Mouse (Mus musculus): Measurements from ENCODE around the gene Pcyt1a.
"Not testable (repeated sequence)": the region's sequence is repeated elsewhere in the genome, so short reads cannot be mapped to it uniquely, and the experiment has no call there.

Pcyt1a gene

DNA sequence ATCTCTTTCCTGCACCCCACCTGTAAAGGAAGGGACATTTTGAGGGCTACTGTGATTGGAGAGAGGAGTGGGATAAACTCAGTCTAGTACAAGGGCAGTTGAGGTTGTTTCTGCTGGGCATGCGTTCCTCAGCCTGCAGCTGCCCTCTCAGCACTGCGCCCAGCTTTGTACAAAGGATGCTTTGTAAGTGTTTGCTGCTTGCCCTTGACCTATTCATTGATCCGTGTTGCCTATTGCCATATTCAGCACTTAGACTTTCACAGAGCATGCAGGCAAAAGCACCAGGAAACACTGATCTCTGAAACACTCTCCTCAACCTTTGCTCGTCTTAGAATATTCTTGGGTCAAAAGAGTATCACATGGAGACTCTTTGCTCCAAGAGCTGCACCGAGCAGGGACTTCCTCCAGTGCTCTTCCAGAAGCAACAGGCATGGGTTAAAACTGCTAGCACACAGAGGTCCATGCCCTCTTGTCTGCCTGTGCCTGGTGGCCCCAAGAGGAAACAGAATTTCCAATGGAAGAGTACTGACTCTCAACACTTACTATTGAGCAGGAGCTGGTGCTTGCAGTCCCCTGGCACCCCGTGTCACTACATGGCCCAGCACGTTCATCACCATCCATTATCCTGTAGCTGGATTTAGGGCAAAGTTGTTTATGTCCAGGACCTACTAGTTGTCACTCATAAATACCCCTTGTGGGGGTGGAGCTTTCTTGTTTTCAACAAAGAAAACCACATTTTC, 41.7 kb downstream of the Pcyt1a start:
- peak; percentile 35 for DNase-seq (ENCODE audit: low spot score)

DNA sequence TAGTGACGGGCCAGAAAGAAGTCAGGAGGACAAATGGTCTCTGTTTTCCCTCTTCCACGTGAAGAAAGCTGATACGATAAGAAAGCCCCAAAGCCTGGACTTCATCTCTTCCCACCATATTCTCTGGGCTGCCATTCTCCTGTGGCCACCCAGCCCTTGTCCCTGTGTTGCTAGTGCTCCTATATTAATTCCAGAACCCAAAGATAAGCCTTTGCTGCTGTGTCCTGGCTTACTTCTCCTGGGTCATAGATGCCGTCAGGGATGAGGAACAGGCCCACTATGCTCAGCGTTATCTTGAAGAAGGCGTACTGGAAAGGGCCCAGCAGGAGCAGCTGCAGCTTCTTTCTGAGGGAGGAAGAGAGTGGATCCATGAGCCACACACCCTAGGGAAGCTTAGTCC, 46.6 kb downstream of the Pcyt1a start:
- DNase-seq (ENCODE audit: low spot score) = no peak

DNA sequence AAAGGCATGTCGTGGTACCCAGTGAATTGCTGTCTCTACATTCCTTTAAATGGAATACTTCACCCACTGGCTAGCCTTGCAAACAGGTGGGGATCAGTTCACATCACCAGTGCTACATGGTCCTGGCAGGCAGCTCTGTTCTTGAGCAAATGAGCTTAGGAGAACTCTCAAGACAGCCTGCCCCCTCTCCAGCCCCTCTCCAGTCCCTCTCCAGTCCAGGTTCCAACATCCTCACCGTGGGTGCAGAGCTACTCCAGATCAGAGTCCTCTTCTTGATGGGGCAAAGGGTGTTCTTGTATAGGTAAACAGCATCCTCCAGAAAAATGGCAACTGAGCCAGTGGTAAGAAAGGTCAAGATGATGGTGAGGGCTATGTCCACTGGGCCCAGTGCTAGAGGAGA, 48.7 kb downstream of the Pcyt1a start:
- DNase-seq (ENCODE audit: low spot score) = no peak

DNA sequence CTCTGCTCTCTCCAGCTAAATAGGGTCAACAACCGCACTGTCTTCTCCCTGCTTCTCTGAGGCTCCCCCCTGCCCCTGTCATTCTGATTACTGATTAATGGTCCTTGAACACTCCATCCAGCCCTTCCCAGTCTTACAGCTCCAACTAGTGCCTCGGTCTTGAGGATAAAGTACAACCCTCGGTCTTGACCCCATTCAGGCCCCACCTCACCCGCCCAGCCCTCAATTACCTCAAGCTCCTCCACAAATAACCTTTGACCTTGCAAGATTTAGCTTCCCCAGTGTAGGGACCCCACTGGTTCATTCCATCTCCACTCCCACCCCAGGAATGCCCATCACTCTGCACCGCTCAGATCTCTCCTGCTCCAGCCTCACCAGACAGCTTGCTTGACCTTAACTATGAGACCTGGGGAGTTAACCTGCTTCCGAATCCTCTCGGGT, 53.7 kb downstream of the Pcyt1a start:
- no peak for DNase-seq (ENCODE audit: low spot score)

DNA sequence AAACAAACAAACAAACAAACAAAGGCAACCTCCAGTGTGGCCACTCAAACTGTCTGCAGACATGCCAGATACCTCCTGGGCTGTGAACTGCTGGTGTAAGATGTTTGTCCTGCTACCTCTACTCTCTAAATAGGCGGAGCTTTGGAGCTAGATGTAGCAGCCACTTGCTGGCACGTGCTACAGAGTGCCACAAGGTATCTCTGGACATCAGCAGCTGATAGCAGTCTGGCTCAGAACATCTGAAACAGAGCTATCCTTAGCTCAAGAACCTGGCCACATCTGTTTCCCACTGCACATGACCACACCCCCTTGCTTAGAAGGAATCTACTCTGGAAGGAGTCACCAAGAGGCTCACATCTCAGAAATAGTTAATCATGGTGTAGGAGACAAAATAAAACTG, 54.5 kb downstream of the Pcyt1a start:
- DNase-seq (ENCODE audit: low spot score) = no peak

DNA sequence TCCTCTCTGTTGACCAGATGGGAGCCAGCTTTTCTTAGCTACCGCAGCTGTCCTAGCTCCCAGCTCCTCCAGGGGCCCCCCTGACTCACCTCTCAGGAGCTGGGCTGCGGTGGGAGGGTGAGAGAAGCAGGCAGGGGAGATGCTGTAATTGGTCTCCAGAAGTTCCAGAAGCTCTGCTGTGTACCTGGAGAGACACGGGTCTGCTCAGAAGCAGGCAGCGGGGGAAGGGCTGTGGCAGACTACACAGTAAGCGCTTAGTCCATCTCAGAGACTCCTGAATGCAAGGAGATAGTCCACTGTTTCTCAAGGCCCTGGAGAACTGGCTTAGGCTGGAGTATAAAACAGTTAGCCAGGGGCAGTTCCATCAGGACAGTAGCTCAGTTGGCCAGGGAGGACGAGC, 55.3 kb downstream of the Pcyt1a start:
- DNase-seq (ENCODE audit: low spot score) = no peak

DNA sequence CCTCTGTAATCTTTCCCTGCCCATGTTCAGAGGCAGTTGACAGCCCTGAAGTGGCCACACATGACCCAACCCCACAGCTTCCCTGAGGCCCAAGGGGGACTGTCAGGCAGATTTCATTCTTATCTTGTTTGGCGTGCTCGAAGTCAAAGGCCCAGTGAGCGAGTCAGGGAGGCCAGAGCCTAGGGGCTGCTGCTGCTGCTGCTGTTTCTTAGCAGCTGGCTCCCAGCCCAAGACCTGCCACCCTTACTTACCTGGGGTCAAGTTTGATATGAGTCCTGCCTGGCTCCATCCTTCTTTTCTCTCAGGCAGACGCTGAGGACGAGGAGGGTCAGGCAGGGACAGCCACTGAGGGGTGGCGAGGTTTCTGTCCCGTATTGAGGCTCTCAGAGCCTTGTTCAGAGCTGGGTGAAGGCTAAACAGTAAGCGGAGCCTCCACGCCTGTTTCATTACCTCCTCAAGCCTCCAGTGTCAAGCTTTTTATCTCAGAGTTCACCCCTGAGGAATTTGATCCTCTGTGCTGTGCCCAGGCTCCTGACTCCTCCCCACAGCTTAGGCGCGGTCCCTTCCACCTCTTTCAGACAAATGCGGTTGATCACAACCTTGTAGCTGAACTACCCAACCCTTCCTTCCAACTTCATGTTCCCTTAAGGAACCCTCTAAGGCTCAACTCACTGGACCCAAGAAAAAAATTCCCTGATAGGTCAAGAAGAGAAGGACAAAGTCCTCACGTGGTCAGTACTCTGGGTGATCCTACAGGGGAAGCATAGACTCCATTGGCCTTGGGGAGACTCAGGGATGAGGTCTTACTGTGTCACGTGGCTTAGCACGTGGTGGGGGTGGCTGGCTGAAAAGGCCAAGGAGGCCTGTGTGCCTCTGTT, 56.8 kb downstream of the Pcyt1a start, which contains the start of gene Slc51a:
TSS of gene Slc51a (minus strand) at position 646 of the 878 bp plus-strand sequence.
- DNase-seq (ENCODE audit: low spot score) = no peak

DNA sequence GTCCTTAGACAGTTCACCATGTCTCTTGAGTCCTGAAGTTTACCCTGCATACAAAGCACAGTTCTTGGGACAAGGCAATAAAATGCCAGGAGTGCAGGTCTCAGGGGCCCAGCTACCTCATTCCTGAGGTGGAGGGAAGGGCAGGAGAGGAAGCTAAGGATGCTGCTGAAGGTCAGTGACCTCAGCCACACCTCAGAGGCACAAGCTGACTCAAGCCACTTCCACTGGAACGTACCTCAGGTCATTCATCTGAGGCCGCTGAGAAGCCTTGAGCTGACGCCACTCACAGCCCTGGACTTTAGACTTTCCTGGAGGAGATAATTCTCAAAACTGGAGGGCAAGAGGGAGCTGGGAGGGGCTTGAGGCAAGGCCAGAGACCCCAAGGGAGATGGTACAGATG, 58.2 kb downstream of the Pcyt1a start:
- DNase-seq (ENCODE audit: low spot score) = no peak

DNA sequence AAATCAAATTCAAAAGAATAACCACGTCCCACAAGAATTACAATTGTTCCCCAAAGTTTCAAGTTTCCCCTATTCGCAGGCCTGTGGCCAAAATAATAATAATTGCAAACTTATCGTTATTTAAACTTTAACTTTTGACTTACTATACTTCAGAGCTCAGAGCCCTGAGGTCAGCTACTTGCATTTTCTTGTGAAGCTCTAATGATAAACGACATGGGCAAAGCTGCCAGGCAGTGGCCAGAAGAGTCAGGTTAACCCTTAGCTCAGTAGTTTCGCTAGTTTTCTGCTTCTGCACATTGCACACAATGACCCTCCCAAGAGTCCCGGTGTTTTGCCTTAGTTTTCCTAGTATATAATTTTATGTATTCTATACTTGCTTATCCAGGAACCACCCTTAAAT, 63.6 kb downstream of the Pcyt1a start:
- DNase-seq (ENCODE audit: low spot score) = not testable (repeated sequence)

DNA sequence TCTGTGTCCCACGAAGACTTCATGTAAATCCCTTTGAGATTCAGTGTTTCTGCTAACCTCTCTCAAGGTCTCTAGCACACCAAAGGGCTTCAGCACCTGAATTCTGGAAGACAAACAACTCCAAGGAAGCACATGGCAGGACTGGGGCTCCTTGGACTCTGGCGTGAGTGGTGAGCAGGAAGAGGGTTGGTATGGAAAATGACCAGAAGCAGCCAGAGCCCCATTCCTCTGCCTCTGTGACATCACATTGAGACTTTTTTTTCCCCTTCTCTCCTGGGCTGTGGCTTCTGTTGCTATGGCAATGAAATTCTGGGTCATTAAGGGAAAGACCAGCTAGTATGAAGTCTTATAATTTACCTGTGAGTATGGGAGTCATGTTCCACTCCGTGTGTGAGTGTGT, 65.2 kb downstream of the Pcyt1a start, which contains the start of gene Zdhhc19:
TSS of gene Zdhhc19 (plus strand) at position 301 of the 400 bp plus-strand sequence.
- DNase-seq (ENCODE audit: low spot score) = no peak

DNA sequence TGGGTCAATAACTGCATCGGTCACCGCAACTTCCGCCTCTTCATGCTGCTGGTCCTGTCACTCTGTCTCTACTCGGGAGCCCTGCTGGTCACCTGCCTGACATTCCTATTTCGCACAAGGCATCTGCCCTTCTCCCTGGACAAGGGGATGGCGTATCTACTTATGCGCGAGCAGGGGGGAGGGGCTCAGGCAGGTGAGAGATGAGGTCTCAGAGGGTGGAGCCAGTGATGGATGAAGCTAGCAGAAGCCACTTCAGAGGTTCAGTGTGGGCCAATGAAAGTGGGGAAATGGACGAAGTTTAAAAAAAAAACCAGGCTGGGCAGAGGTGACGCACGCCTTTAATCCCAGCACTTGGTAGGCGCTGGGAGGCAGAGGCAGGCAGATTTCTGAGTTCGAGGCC, 68.3 kb downstream of the Pcyt1a start:
- no peak for DNase-seq (ENCODE audit: low spot score)

DNA sequence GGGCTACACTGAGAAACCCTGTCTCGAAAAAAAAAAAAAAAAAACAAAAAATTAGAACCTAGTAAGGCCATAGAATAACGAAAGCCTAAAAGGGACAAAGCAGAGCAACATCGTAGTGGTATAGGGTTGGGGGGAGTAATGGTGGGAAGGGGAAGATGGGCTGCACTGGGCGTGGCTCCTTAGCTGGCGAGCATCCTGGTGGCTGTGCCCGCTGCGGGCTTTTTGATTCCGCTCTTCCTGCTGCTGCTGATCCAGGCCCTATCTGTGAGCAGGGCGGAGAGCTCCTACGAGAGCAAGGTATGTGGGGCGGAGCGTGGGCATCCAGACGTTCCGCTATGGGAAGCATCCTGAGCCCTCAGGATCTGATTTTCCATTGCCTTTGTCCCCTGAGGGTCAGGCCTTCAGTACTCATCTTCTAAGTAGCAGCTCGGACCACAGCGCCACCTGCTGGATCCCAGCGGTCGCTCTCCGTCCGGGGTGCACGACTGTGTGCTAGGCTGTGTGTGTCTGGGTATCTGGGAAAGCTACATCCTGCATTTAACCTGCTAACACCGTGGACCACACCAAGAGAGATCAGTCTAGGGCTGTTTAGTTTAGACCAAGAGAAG, 68.8 kb downstream of the Pcyt1a start:
- DNase-seq (ENCODE audit: low spot score) = peak; percentile 92

DNA sequence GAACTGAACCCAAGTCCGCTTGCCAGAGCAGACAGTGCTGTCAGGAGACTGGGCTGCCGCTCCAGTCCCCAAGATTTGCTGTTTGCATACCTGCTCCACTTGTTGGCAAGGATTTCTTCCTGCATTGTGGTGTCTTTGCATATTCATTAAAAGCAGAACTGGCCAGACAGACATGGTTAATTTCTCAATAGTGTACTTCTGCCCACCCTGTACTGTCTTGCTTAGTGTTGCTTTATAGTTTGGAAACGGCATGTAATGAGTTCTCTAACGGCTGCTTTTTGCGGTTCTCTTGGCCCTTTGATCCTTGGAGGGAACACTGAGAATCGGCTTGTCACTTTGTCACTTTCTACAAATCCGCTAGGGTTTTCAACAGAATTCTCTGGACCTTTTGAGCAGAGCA, 70.7 kb downstream of the Pcyt1a start:
- no peak for DNase-seq (ENCODE audit: low spot score)

DNA sequence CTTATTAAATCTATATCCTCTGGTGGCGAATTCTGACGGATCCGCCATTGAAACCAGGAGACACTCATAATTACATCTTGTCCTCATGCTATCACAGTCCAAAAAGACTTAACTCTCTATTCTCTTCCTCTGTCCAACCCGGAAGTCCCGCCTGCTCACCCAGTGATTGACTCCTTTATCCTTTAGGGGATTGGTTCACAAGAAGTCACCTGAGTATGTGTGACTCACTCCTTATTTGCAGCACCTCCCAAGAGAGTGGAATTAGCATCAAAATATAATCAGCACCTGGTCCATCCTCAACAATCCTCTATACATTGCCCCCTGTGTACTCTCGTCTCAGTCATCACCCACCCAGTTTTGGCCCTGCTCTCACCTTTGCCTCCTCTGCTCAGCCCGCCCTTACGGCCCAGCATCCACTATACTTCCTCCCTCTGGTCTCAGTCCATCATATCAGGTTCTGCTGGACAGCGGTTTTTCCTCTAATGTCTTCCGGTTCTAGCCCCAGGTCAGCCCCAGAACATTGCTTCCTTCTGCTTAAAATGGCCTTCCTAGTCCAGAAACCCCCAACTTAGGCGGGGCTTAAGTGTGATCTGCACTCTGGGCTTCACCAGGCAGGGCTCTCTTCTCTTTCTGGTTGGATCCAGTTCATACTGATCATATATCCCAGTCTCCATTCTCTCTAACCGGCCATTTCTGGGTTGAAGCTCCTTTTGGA, 72.1 kb downstream of the Pcyt1a start:
- no peak for DNase-seq (ENCODE audit: low spot score)

DNA sequence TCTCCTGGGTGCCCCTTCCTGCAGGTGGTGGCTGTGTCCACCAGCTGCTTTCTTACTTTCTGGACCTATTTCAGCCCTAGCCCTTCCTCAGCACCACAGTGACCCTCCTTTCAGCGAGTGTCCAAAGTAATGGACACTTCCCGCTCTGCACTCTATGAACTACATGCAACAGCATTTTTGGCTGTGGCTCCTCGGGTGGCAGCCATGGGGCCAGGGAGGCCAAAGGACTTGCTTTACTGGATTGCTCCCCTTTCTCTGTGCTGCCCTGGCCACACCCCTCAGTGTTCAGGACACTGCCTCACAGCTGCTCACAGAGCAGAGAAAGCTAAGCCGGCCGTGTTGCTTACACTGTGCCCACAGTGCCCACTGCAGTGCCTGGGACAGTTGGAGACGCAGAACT, 72.9 kb downstream of the Pcyt1a start:
- DNase-seq (ENCODE audit: low spot score) = no peak

DNA sequence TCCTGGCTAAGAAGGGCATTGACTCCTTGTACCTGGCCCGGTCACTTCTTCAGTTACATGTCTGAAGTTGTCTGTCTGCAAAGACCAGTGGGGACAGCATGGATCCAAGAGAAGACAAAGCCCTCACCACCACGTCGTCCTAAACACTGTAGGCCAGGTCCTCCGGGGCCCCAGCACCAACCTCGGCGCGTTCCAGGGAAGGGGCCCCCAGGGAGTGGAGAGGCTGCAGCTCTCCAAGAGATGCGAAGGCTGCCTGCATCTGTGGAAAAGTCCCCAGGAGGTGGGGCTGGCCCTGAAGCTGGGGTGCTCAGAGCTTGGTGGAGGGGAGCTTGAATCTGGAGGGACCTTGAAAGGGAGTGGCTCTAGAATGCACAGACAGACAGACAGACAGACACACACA, 75.6 kb downstream of the Pcyt1a start:
- DNase-seq (ENCODE audit: low spot score) = no peak

DNA sequence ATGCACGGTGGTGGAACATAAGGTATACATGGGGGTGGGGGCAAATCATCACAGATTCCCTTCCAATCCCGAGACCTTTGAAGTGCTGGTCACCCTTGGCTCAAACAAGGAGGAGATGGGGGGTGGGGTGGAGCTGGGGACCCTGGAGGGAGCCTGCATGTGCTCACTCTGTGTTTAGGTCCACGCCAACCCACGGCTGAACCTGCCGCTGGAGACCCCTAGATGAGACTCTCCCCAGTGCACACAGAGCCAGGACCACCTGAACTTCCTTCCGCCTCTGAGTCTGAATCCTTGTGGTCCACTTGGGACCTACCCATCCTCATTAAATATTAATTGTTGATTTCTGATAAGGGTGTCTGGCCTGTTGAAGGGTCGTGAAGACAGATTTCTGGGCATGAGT, 76.1 kb downstream of the Pcyt1a start:
- no peak for DNase-seq (ENCODE audit: low spot score)

DNA sequence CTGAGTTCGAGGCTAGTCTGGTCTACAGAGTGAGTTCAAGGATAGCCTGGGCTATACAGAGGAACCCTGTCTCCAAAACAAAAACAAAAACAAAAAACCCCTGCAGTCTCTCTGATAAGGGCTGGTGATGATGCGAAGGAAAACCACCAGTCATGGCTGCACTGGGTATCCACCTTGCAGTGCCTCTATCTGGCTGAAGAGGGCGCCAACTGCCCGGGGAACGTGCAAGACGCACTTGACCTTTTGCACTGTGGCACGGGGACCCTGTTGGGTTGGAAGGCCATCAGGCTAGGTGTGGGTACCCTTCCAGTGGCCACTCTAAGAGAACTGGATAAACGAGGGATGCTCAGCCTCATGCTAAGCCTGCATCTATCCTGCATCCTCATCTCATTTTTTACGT, 76.7 kb downstream of the Pcyt1a start:
- peak; percentile 71 for DNase-seq (ENCODE audit: low spot score)

DNA sequence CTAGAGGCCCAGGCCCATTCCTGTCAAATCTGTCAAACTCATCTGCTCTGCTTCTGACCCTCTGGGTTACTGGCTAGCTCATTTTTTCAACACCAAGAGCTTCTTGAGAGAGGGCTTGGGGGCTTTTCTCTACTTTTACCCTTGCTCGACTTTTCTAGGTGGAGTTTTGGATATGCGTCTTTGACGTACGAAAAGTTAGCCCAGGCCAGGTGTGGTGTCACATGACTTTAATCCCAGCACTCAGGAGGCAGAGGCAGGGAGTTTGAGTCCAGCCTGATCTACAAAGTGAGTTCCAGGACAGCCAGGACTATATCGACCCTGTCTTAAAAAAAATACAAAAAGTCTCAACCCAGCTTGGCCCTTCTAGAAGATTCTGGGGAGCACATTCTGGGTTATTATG, 77.3 kb downstream of the Pcyt1a start:
- DNase-seq (ENCODE audit: low spot score) = no peak

DNA sequence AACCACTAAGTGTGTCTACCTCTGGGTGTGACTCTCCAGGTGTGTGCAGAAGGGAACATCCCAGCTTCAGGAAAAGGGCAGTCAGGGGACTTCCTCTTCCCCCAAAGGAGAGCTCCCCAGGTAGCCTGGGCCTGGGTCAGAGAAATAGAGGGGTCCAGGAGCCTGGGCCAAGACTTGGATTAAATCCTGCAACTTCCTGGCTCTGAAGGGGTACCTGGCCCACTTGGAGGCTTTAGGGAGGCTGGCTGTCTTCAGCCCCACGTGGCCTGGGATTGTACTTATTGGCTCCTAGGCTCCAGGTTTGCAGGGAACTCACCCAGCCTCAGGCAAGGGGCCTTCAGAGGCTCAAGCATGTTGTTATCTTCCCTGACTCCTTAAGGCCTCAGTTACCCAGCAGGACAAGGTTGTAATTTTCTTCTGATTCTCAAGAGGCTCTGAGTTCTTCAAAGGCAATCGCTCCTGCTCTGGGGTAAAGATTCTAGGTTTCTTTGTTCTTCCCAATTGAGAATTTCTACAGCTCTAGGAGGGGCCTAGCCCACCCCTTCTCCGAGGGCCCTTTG, 77.9 kb downstream of the Pcyt1a start:
- DNase-seq (ENCODE audit: low spot score) = no peak

DNA sequence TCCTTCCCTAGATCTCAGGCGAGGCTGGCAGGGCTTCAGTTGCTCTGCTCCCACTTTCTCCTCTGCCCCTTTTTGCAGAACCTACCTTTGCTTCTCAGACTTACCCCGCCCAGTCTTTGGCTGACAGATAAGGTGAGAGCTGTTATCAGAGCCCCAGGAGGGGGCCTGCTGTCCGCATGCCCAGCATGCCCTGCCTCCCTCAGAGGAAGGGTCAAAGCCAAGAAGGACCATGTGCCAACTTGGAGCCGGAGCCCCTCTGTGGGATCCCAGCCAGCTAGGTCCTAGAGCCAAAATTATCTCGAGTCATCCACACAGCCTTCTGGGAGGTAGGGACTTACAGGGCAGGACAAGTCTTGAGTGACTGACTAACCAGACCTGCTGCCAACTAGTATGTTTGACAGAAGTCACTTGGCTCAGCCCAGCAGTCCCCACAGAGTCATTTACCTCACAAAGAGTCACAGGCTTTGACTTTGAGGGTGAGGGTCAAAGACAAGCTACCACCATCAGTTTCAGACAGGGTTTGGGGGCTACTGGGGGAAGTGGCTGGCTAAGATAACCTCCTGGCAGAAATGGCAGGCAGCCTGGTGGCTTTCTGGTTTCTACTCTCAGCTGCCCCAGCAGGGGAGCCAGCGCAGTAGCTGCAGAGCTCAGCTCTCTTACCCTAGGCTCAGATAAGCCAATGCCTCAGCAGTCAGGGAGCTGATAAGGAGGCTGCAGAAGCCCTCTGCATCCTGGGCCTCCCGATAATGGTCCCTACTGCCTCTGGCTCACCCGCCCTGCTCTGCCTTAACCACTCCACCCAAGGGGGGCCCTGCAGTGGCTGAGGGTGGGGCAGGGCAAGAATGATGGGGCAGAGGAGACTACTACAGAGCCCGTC, 78.6 kb downstream of the Pcyt1a start:
- no peak for DNase-seq (ENCODE audit: low spot score)
